Mouse (Mus musculus) pancreas, adult 10 weeks (tissue): ENCODE measurements around the gene Otud1. TPM values are rescaled to one million over a fixed set of nuclear protein-coding genes. Genes with fewer than 3 reads are reported as not detected.

Experiments
- polyA plus RNA-seq: library from polyadenylated mRNA; stranded (reverse); fragments of 350-450 nt; fragmentation: Illumina TruSeq; extraction: RNeasy Lipid Tissue Mini Kit (QIAGEN cat#74804); gene quantifications from one replicate; pipeline ENCODE4 v1.2.3, GENCODE M21; 2015; ENCODE audit warnings: low read depth, low replicate concordance; ENCODE audit not compliant: insufficient read depth

The Otud1 gene
- polyA plus RNA-seq = 1.3 TPM

GRCm38 (mm10) chr2:19657158-19657874, at the start of gene Otud1:
Otud1 (plus strand) TSS chr2:19657752.

Other genes with a start within 250 kb of the Otud1 start
- gene Ptf1a, start 212.1 kb upstream of the Otud1 start, polyA plus RNA-seq = 17.0 TPM
- 0.72 TPM for gene 4921504E06Rik, start 103.8 kb upstream of the Otud1 start, polyA plus RNA-seq